Mouse (Mus musculus): ENCODE results near the gene Plekha4. TPM values are rescaled to one million over a fixed set of nuclear protein-coding genes. Genes with fewer than 3 reads are reported as not detected.
A peak's percentile ranks its signal among the peaks of the same experiment; 100 is the strongest.

The Plekha4 gene
- total and polyA plus RNA-seq, 3 experiments = 0.12 to 0.65 TPM; not detected in 1

DNA sequence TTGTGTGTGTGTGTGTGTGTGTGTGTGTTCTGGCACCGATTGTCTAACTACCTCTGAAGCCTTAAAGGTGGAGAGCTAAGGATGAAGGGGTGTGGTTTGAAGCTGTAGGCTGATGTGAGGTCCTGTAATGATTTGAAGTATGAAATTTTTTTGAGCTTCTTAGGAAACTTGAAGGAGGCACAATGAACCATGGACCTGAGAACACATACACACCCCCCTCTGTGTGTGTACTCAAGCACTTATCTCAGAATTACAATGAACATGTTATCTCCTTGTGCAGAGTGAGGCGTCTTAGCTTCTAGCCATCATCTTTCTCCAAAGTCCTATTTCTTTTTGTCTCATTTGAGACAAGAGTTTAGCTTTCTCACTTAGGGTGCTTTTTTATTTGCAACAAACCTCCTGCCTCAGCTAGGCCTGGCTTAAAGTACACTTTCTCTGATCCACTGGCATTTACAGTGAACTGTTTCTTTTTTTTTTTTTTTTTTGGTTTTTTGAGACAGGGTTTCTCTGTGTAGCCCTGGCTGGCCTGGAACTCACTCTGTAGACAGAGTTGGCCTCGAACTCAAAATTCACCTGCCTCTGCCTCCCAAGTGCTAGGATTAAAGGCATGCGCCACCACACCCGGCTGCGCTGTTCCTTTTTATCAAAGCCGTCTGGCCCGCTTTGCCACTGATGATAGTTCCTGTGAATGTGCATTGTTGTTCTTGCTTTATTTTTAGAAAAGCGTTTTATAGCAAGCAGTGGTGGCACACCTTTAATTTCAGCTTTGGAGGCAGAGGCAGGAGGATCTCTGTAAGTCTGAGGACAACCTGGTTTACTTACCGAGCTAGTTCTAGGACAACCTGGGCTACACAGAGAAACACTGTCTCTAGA lies 42.7 kb downstream of the Plekha4 start (continued):
- TF ChIP-seq EP300 (IDR thresholded peaks at IDR 0.05; ENCODE audit: low read depth in 1 of 2, low read length in 2 of 2) = peak; percentile 70 to 80; a peak in 3 of 4 replicates
- no peak for TF ChIP-seq USF2 (IDR thresholded peaks at IDR 0.05; ENCODE audit: borderline replicate concordance in 1 of 2, insufficient read depth in 1 of 2, low read depth in 1 of 2, low read length in 2 of 2)
- no peak for TF ChIP-seq POLR2AphosphoS5 (IDR thresholded peaks at IDR 0.05; ENCODE audit: borderline replicate concordance, low read depth, low read length)
- TF ChIP-seq MAFK (IDR thresholded peaks at IDR 0.05; ENCODE audit: borderline replicate concordance, low read depth, low read length) = 0 out of 2 replicates have a peak, but pooled peaks have one; percentile 42
- no peak for TF ChIP-seq NRF1 (IDR thresholded peaks at IDR 0.05; ENCODE audit: insufficient read depth, low read depth, low read length, poor library complexity, severe bottlenecking)
- peak; percentile 13; the same call in 1 of the 2 replicates for TF ChIP-seq BHLHE40 (IDR thresholded peaks at IDR 0.05; ENCODE audit: borderline replicate concordance, low read depth, low read length)
- TF ChIP-seq KAT2A (conservative IDR thresholded peaks at IDR 0.05; ENCODE audit: low read depth, low read length) = 0 out of 2 replicates have a peak, but pooled peaks have one; percentile 14
- peak; percentile 52 for TF ChIP-seq MAX (IDR thresholded peaks at IDR 0.05; ENCODE audit: low read length)
- no peak for TF ChIP-seq ZKSCAN1 (IDR thresholded peaks at IDR 0.05; ENCODE audit: low read depth, low read length)
- no peak for TF ChIP-seq ZC3H11A (IDR thresholded peaks at IDR 0.05; ENCODE audit: low read depth, low read length)
- TF ChIP-seq USF1 (IDR thresholded peaks at IDR 0.05; ENCODE audit: low read depth, low read length) = 0 out of 2 replicates have a peak, but pooled peaks have one; percentile 11
- TF ChIP-seq RAD21 (IDR thresholded peaks at IDR 0.05; ENCODE audit: low read depth, low read length) = no peak
- TF ChIP-seq ETS1 (IDR thresholded peaks at IDR 0.05; ENCODE audit: low read depth, low read length) = peak; percentile 84
- no peak; the same call in 1 of the 2 replicates for TF ChIP-seq MAZ (IDR thresholded peaks at IDR 0.05; ENCODE audit: low read depth, low read length)

DNA sequence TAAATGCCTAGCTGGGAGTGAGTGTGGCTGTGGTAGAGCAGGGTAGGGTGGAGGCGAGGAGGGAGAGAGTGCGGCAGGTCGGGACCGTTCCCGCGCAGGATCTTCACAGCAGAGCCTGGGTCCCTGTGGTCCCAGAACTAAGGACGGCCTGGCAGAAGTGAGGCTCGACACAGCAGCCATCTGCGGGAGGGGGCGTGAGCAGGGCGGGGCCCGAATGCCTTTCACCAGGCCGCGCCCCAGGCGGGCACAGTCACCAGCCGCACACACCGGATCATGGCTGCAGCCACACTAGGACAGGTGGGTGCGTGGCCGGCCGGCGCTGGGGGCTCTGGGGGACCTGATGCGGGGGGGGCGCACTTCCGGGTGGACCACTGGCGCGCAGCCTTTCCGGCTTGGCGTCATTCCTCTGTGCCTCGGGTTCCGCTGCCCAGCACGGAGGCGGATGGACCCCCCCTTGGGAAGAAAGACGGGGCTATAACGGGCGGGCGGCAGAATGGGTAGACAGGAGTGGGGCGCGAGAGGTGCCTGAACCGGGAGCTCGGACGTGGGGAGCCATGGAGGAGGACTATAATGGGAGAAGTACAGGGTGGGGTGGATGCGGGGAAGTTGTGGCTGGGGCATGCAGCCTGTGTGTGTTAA lies 44.1 kb downstream of the Plekha4 start, which contains the start of gene Bcat2:
Gene Bcat2, plus strand, starts transcription at position 51 of the 639 bp plus-strand sequence.
- H3K9me3 ChIP-seq (replicated peaks; ENCODE audit: insufficient read depth, low read length) = no peaks in the 10 kb centered on the region
- peak within 1 kb of the TSS; percentile 81 for H3K9ac ChIP-seq (ENCODE audit: control insufficient read depth, low read depth, low read length, poor library complexity, severe bottlenecking)
- H3K79me2 ChIP-seq (ENCODE audit: control insufficient read depth, insufficient read depth, low read length, poor library complexity) = peaks cover 10% of the 10 kb centered on the region
- no peaks in the 10 kb centered on the region for H3K27me3 ChIP-seq (ENCODE audit: control insufficient read depth in 1 of 2, insufficient read depth in 2 of 2, low read length in 2 of 2)
- H3K4me3 ChIP-seq (ENCODE audit: control insufficient read depth in 1 of 2, insufficient read depth in 1 of 2, low read depth in 2 of 2, low read length in 2 of 2) = peak within 1 kb of the TSS; percentile 77 to 99
- TF ChIP-seq MAZ (IDR thresholded peaks at IDR 0.05; ENCODE audit: low read depth, low read length) (0 out of 2 replicates have a peak, but pooled peaks have one; percentile 53), GATA1 (IDR thresholded peaks at IDR 0.05; ENCODE audit: low read depth, low read length) (no peak), TCF12 (IDR thresholded peaks at IDR 0.05; ENCODE audit: low read depth, low read length) (peak; percentile 39; the same call in 1 of the 2 replicates), MXI1 (IDR thresholded peaks at IDR 0.05; ENCODE audit: low read depth, low read length) (peak; percentile 41; the same call in 1 of the 2 replicates), POLR2AphosphoS2 (IDR thresholded peaks at IDR 0.05; ENCODE audit: low read length) (peak; percentile 44; the same call in 1 of the 2 replicates), ZNF384 (IDR thresholded peaks at IDR 0.05; ENCODE audit: low read depth, low read length) (no peak), ETS1 (IDR thresholded peaks at IDR 0.05; ENCODE audit: low read depth, low read length) (0 out of 2 replicates have a peak, but pooled peaks have one; percentile 47), HCFC1 (IDR thresholded peaks at IDR 0.05; ENCODE audit: low read depth, low read length) (peak; percentile 60; the same call in 1 of the 2 replicates), ELF1 (IDR thresholded peaks at IDR 0.05; ENCODE audit: low read depth, low read length) (peak; percentile 67; the same call in 1 of the 2 replicates), TAL1 (IDR thresholded peaks at IDR 0.05; ENCODE audit: low read length) (no peak), NELFE (IDR thresholded peaks at IDR 0.05; ENCODE audit: low read depth, low read length) (peak; percentile 42; the same call in 1 of the 2 replicates), SIN3A (IDR thresholded peaks at IDR 0.05; ENCODE audit: low read length) (0 out of 2 replicates have a peak, but pooled peaks have one; percentile 37), POLR2A (IDR thresholded peaks at IDR 0.05; ENCODE audit: control insufficient read depth in 1 of 2, insufficient read depth in 1 of 2, low read depth in 1 of 2, low read length in 2 of 2, poor library complexity in 1 of 2) (peak in 1 of 2 experiments; percentile 42; a peak in 1 of 4 replicates), USF2 (IDR thresholded peaks at IDR 0.05; ENCODE audit: borderline replicate concordance in 1 of 2, insufficient read depth in 1 of 2, low read depth in 1 of 2, low read length in 2 of 2) (no peak), MAX (IDR thresholded peaks at IDR 0.05; ENCODE audit: low read length) (0 out of 2 replicates have a peak, but pooled peaks have one; percentile 27), ZMIZ1 (IDR thresholded peaks at IDR 0.05; ENCODE audit: low read depth, low read length) (peak; percentile 64; the same call in 1 of the 2 replicates), POLR2AphosphoS5 (IDR thresholded peaks at IDR 0.05; ENCODE audit: borderline replicate concordance, low read depth, low read length) (no peak)
- peaks cover 8 to 24% of the 10 kb centered on the region in 2 experiments for H3K4me1 ChIP-seq (ENCODE audit: control insufficient read depth in 1 of 2, insufficient read depth in 2 of 2, low read length in 2 of 2)
- H3K36me3 ChIP-seq (ENCODE audit: control insufficient read depth in 1 of 2, insufficient read depth in 2 of 2, low read length in 2 of 2) = peaks cover 0 to 14% of the 10 kb centered on the region in 2 experiments; a peak in 2 of 4 replicates
- DNase-seq (ENCODE audit: low read depth, low spot score) = peak; percentile 81
- H3K27ac ChIP-seq (ENCODE audit: control insufficient read depth, low read depth, low read length) = peak within 1 kb of the TSS; percentile 90

Measured in MEL (cell line).